Mouse (Mus musculus) layer of hippocampus, adult 18-20 months (tissue): ENCODE measurements around the gene Agps. TPM values are rescaled to one million over a fixed set of nuclear protein-coding genes. Genes with fewer than 3 reads are reported as not detected.

ENCODE experiments used
- DNase-seq, 2 experiments: peaks; one replicate each; pipeline ENCODE4 v3.0.0; 2022; ENCODE audit warnings: low spot score in 2 of 2
- long read RNA-seq: library from polyadenylated mRNA; stranded (forward); transcript quantifications from one replicate; pipeline ENCODE4 v2.0.0, GENCODE M21; 2021
- total RNA-seq, 2 experiments: library from RNA; stranded (reverse); gene quantifications; 2 replicates each; pipeline ENCODE4 v1.2.3; 2021

Gene Agps
- total RNA-seq = 10 to 100 TPM; 33.5 to 36.3 TPM
- long read RNA-seq, full-length matches to known transcripts = 42 of 53 reads
- long read RNA-seq, partial matches to known transcripts = 4 of 53 reads
- long read RNA-seq, other reads (novel, unspliced or antisense) = 7 of 53 reads

GRCm38 (mm10) chr2:75831881-75832633, at the start of gene Agps:
TSS of gene Agps (plus strand) at chr2:75832177.
- peak; percentile 85 to 88 for DNase-seq

- peak in 1 of 2 experiments; percentile 40 for DNase-seq
Observed at GRCm38 (mm10) chr2:75786075-75786474, 45.9 kb upstream of the Agps start.

DNA sequence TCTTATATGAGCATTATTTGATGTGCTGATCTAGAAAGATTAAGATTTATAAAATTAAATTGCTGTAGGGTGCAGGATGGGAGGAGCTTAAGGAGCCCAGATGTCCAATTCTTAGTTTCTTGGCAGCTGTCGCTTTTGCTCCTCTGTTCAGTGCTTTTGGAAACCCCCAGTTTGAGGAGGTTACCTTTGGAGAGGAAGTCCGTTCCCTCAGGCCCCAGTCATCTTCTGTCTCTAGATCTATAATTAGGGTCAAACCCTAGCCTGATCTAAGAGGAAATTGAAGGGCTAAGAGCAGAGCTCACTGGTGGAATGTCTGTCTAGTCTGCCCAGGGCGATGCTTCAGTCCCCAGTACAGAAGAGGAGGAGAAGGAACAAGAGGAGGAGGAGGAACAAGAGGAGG, 43.5 kb upstream of the Agps start:
- DNase-seq = no peak

DNA sequence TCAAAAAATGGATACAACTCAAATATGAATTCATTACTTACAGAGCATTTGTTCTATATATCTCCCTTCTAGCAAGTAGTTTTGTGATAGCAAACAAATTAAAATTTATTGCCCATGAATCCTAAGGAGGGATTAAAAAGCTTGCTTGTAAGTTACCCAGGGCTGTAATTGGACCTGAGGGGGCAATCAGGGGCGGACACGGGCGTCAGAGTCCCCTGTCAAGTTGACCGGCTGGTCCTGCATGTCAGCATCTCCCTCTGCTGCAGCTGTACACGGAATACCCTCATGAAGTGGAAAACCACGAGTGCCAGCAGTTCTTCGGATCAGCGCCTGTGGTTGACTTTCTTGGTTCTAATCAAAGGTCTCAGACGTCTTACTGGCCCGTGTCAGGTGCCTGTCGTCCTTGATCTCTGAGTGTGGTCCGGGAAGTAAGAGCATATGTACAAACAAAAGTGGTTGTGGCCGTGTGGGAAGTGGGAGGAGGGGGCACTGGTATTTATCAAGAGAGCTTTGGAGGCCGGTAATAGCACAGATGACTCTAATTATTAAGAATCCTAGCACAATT, 41.9 kb upstream of the Agps start:
- DNase-seq = no peak

DNA sequence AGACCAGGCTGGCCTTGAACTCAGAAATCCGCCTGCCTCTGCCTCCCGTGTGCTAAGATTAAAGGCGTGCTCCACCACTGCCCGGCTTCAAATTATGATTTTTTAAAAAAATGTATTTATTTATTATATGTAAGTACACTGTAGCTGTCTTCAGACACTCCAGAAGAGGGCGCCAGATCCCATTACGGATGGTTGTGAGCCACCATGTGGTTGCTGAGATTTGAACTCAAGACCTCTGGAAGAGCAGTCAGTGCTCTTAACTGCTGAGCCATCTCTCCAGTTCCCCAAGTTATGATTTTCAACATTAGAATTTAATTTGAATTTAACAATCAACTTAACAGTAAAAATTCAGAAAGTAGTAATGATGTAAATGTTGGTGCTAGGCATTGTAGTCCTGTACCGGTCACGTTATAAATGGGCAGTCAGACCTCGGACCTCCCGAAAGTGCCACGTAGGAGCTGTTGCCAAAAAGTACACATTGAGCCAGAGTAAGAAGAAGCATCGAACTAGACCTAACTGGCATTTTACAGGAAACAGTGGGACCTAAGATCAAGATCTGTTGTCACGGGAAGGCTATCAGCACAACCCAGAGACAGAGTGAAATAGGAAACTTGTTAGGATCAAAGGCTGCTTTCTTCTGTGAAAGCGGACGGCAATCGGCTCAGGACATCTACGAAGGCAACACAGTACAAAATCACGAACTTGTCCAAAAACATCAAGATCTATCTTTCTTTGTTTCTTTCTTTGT, 40.2 kb upstream of the Agps start:
- DNase-seq = no peak

- no peak for DNase-seq
Observed at GRCm38 (mm10) chr2:75792377-75793203, 39.4 kb upstream of the Agps start.

- DNase-seq = no peak
Observed at GRCm38 (mm10) chr2:75796181-75796580, 35.8 kb upstream of the Agps start.

DNA sequence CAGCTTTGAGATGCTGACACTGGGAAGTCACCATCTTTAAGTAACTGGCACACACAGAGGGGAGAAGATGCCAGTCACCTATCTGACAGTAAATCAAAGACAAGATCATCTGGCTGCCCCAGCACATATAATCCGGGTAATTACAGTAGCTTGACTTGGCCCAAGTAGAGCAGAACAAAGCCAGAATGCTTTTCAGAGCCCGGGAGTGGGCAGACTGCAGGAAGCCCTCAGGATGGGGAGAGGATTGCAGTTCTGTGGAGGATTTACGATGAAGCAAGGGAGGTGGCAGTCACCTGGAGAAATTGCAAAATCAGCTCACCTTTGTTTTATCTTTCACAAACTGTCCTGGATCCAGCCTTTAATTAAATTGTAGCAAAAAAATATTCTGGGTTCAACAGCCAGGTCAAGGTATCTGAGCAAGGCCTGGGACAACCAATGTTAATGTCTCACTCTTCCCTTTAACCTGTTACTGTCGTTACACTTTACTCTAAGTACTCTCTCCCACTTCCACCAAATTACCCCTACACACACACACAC, 33.5 kb upstream of the Agps start:
- no peak for DNase-seq

DNA sequence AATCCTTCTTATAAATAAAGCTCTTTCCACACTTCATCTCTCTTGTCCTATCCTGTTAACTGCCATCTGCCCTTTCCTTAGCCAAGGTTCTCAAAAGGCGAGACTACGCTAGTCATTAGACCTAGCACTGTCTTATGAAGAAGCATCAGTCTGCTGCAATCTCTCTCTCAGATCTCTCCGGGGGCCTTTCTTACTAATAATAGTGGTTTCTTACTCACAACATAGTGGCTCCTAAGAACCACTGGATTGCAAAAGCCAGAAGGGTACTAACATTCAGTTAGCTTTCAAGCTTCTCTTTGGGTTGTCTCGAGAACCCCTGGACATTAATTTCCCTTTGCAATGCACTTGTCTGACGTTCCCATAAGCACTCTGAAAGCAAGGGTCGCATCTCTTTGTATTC, 26.2 kb upstream of the Agps start:
- no peak for DNase-seq

GRCm38 (mm10) chr2:75806891-75807290, 25.1 kb upstream of the Agps start:
- no peak for DNase-seq

DNA sequence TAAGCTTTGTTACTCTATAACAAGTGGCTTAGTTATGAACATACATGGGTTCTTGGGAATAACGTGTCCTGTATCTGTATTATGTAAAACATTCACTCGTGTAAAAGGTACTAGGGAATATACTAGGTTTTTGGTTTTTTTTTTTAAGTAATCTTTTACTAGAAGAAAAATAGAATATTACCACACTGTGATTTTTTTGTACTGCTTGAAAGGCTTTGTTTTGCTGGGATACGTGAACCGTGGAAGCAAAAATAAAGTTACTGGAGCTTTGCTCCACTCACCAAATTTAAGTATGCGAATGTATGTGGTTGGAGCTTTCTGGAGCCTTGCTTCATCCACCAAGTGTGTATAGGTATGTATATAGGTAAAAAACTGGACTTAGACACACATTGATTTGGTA, 24.5 kb upstream of the Agps start:
- DNase-seq = no peak

DNA sequence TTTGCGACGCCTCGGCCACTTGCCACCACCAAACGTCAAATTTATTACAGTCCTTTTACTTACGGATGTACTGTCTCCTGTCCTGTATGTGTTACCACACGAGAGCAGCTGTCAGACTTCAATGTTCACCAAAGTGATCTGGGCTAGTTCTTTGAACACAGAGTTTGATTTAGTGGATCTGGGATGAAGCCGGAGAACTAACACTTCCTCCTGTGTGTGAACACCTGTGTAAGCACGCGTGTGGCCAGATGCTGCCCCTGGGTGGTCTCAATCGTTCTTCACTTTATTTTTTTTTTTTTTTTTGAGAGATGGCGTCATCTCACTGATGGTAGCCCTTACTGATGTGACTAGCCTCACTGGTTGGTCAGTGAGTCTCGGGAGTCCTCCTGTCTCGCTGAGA, 17.1 kb upstream of the Agps start:
- no peak for DNase-seq

GRCm38 (mm10) chr2:75815521-75815920, 16.5 kb upstream of the Agps start:
- no peak for DNase-seq

DNA sequence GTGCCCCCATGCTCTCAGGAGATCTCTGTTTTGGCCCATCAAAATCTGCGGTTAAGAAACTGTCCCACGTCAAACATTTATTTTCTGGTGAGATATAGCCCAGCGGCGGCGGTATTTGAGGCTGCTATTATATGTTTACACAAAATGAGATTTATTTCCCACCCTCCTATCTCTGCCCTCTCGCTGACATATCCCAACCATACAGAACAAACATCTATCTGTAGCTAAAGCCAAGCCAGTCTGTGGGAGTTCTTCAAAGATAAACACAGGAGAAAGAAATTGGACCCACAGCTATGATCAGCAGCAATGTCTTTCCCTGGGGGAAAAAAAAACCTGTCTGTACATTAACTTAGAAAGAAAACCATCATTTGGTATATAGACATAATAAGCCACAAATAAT, 15.3 kb upstream of the Agps start:
- DNase-seq = no peak

DNA sequence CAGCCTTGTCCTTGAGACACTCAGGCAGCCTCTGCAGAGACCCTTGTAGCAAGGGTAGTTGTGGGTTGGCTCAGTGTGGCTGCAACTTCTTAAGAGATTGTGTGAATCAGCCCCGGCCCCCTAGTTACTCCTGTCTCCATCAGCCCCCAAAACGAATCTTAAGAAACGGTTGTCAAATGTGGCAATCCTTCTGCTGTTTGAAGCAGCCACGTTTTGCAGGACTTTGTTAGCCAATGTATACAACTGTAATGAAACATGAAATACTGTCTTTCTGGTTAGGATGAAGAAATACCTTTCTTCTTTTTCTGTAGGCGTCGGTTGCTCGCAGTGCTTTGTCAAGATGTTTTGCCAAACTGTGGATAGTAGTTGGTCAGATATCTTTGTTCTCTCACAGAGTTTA, 13.3 kb upstream of the Agps start:
- DNase-seq = no peak

DNA sequence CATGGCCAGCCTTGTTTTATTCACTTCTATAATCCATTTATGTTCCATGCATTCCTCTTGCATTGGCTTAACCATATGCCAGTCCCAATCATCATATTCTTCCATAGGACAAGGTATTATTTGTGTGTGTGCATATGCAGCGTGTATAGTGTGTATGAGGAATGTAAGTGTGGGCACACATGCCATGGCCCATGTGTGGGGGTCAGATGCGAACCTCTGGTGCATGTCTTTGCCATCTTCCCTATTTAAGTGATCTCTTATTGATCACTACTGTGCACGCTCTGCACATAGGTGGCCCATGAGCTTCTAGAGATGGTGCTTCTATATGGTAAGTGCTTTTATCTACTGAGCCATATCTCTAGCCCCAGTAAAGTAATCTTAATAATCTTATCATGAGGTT, 12.2 kb upstream of the Agps start:
- DNase-seq = no peak

DNA sequence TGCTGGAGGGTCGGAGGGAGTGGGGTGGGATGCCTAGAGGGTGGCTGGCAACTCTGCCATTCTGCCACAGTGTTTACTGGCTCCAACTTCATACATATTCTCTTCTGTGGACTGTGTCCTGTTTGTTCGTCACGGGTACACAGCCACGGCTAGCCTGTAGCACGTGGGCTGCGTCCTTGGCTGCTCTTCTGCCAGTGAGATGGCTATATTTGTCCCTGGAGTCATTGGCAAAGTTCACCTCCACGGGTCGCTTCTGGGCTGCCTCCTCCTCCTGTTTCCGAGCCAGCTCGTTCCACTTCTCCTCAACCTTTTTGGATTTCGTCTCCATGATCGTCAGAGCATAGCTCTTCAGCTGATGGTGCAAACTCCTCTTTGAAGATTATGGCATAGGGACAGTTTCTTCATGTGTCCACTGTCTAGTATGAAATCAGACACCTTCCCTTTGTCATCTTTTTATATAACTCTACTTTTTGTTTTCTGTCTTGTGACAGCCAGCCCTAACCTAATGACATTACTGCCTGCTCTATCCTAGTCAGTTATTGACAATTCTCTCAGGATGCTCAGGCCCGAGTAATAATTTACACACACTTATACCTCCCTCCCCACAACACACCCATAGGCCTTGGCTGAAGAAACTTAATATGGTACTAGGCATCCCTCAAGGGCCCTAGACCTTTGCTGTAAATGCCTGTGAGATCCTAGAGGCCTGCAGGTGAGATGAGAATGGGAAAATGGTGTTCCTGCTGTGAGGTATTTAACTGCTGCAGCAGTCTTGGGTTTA, 9.8 kb upstream of the Agps start:
- no peak for DNase-seq

- DNase-seq = no peak
Observed at GRCm38 (mm10) chr2:75823736-75824135, 8.2 kb upstream of the Agps start.

GRCm38 (mm10) chr2:75824144-75824543, 7.8 kb upstream of the Agps start:
- no peak for DNase-seq

DNA sequence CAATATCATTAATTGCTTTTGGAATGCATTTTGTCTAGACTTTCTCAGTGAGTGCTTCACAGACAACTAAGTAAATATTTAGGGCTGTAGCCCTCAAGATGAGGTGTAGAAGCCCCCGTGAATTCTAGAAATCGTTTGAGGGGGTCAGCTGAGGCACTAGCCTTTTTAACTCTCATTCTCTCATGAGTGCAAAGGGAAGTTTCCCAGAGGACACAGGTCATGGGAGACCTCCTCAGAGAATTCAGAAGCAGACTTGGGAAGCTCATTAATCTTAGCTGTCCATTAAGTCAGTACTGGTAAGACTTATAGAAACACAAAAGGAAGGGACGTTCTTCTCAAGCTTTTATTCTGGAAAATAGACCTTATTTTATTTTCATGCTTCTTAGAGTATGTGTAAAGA, 7.1 kb upstream of the Agps start:
- DNase-seq = no peak
